Mouse (Mus musculus) thymus, postnatal 10 days (tissue): Measurements from ENCODE around the gene Tpte.
"Not testable (repeated sequence)": the region's sequence is repeated elsewhere in the genome, so short reads cannot be mapped to it uniquely, and the experiment has no call there.

Source experiments
- DNase-seq, 2 experiments: peaks; one replicate each; pipeline ENCODE4 v3.0.0; 2021; ENCODE audit warnings: low spot score in 2 of 2

Tpte gene

DNA sequence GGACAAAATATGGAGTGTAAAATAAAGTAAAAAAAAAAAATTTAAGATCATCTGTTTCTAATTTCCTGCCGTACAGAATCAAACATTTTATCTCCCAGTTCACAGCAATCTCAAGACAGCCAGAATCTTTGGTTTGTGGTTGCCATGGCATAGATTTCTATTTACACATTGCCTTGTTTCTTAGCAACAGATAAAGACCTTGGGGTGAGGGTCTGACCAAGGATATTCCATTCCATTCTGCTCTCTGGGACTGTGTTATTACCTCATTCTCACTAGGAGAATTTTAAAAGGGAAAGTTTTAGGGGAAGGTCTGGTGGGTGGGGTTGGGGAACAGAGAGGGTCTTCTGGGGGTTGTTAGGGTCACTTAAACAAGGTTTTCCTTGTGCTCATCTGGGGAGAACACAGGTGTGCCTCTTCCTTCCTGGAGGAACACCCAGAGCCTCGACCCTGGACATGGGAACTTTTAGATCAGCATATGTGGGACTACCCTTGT, at the start of gene Tpte:
Gene Tpte (plus strand): TSS at position 443 of the 493 bp plus-strand sequence.
- no peak for DNase-seq

DNA sequence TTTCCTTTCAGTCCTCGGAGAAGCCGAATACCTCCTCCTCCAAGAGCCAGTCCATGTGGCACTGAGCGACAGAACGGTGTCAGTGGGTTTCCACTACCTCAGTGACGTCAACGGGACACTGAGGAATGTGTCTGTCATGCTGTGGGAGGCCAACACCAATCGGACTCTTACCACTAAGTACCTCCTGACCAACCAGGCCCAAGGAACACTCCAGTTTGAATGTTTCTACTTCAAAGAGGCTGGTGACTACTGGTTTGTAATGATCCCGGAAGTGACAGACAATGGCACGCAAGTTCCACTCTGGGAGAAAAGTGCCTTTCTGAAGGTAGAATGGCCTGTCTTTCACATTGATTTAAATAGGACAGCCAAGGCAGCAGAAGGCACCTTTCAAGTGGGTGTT, 40.3 kb upstream of the Tpte start:
- no peak for DNase-seq

DNA sequence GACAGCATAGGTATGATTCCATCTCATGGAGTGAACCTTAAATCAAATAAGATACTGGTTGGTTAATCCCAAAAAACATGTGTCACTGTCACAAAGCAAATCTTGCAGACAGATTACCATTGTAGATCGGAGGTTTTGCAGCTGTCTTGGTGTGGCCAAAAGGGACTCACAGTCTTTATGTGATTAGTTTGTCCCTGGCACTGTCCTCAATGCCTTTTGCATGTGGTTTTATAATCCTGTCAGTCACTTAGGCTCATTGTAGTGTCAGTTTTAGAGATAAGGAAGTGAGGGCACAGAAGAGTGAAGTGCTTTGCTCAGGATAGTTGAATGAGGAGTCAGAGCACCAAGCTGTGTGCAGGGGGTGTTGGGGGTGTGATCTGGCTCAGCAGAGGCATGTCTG, 37.6 kb upstream of the Tpte start:
- DNase-seq: no peak

DNA sequence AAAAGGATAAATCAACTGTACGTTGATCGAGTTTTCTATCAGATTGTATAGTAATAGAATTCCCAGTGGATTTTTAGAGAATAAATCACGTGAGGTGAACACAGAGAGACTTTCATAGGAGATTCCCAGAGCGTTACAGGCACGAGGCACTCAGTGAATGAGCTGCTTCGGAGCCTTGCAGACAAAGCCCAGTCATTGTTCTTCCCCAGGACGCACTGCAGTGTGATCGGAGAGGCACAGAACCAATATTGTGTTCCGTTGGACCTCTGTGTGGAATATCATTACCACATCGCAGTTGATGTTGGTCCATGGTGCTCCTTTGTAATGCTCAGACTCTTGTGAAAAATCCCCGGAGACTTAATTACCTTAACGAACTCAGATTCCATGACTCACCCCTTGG, 35.3 kb upstream of the Tpte start:
- DNase-seq: no peak

DNA sequence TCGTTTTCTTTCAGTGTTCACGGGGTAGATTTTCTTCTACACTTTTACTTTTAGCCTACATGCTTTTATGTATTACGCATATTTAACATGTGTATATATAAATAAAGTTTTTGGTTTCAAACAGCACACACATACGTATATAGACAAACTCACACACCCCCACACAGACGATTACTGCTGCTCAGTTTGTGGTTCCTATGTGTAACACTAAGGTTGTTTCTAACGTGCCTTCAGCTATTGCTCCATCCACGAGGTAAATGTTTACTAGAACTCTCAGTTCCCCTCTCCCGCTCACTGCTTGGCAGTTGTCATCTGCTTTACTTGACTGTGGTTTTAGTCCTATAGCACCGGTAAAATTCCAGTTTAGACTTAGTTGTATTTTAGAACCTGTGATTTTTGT, 34.2 kb upstream of the Tpte start:
- no peak for DNase-seq

DNA sequence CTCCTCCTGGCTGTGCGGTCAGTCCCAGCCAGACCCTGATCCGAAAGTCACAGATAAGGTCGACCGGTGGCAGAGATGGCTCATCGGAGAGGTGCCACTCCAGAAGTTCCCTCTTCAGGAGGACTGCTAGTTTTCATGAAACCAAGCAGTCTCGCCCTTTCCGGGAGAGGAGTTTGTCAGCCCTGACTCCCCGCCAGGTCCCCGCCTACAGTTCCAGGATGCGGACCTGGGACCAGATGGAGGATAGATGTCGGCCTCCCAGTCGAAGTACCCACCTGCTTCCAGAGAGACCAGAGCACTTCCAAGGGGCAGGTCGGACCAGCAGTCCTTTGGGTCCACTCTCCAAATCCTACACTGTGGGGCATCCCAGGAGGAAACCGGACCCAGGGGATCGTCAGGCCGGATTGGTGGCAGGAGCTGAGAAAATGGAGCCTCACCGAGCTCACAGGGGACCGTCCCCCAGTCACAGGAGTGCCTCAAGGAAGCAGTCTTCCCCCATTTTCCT, 24.2 kb upstream of the Tpte start:
- no peak for DNase-seq

DNA sequence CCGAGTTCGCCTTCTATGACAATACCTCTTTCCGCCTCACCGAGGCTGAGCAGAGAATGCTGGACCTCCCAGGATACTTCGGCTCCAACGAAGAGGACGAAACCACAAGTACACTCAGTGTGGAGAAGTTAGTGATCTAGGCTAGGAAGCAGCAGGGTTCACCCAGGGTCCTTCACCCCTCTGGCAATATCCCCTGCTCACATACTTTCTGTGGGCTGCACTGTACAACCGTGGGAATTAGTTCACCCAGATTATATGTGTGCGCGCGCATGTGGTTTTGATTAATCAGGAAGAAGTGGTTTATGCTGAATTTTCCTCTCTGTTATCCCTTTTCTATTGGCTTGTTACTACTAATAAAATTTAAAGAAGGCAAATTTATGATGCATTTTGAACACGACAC, 23.7 kb upstream of the Tpte start:
- no peak for DNase-seq

DNA sequence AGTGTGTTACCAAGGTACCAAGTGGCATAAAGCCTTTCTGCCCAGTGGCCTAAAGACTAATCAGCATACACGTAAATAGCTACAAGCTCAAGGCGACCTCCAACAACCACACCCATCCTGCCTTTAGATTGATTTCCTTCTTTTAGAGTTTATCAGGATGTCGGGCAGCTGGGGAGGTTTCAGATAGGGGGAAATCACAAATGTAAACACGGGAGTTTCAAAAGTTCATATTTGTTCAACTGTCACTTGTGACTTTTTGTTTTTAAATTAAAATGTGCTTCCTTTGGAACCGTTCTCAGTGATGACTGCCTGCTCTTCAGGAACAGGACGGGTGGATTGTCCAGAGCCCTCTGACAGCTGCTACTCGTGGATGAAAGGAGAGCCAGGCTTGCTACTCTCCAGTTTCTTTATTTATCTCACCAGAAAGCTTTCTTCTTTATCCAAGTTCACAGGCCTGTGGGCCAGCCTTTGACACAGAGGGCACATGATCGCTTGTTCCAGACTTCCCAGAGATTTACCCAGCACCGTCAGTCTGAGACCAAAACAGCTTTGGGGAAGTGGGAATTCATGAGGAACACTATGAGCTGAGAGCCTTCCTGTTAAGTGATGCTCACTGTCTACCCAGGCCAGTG, 23.0 kb upstream of the Tpte start:
- no peak for DNase-seq

DNA sequence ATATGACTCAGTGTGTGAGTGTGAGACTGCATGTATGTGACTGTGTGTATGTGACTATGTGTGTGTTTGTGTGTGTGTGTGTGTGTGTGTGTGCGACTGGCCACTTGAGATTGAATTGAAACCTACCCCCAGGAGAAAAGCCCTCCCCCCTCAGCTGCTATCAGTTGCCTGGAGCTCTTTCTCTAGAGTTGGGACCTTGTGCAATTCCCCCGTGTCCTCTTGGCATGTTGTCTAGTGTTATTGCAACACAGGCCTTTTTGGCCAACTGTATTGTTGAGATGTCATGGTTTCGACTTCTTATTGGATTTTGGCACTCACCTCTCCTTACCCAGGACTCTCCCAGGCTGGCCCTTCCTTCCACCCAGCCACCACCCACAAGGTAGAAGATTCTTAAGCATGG, 21.0 kb upstream of the Tpte start:
- DNase-seq: no peak

DNA sequence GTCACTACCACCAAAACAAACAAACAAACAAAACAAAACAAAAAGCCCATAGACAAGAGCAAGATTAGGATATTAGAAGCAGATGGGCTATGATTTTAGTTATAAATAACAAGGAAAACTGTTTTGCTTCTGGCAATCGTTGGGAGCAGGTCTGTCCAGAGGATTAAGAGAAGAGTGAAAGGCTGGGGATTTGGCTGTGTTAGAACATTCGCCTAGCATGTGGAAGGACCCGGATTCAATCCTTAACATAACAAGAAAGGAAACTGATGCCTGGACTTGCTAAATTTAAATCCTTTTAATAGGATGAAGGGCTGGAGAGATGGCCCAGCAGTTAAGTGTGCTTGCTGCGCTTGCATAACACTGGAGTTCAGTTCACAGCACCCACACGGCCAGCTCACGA, 18.9 kb upstream of the Tpte start:
- no peak for DNase-seq

DNA sequence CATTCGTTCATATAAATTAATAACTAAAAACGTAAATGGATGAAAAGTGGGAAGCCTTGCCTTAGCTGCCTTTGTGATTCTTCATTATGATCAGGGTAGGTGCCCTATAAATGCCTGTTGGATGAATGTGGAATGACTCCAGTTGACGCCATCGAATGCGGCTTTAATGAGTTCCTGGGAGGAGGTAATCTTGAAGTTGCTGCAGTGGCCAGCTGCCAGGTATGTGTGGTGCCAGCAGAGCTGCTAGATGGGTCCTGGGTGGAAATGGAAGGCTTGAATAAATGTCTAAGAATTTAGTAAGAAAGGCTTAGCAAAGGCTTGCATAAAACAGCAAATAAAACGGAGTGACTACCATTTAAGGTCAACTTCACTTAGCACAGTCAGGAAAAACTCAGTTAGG, 18.5 kb upstream of the Tpte start:
- DNase-seq: no peak

DNA sequence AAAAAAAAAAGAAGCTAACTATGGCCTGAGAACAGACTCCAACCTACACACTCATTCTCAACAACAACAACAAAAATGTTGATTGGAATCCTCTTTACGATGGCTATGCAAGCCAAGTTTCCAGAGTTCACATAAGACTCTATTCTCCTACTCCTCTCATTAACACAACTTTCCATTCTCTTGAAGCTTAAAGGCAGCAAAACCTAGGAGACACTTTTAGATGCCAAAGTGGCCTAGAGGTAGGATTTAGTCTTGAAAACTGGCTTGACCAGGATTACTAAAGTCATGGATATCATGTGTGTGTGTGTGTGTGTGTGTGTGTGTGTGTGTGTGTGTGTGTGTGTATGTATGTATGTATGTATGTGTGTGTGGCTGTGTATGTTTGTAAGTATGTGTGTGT, 18.0 kb upstream of the Tpte start:
- no peak for DNase-seq

DNA sequence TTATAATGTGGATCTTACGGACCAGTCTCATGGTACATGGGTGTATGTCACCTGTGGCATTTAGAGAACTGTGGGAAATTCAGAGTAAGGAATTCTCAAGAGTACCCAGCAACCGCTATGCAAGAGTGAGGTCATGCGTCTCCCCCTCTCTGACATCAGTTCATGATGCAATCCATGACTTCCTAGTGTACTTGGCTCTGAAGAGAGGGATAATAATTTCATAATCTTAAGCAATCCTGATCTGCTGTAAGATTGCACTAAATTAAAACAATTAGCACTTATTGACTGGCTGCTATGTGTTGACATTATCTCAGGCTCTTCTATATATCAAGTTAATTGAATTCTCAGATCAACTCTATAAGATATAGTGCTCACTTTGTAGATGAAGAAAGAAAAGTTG, 16.4 kb upstream of the Tpte start:
- DNase-seq: no peak

DNA sequence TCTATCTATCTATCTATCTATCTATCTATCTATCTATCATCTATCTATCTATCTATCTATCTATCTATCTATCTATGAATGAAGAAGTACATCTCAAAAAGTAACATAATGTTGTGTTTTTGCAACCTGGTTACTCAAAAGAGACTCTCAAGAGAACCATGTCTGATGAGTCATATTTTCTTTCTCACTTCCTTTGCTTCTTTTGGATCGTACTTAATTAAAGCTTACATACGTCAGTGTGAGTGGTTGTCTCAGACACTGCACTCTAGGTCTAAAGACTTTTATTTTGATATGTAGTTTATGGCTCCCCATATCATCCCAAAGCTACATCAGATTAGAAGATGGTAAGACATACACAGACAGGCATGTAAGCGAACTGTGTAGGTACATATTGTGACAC, 10.1 kb upstream of the Tpte start:
- DNase-seq: no peak

DNA sequence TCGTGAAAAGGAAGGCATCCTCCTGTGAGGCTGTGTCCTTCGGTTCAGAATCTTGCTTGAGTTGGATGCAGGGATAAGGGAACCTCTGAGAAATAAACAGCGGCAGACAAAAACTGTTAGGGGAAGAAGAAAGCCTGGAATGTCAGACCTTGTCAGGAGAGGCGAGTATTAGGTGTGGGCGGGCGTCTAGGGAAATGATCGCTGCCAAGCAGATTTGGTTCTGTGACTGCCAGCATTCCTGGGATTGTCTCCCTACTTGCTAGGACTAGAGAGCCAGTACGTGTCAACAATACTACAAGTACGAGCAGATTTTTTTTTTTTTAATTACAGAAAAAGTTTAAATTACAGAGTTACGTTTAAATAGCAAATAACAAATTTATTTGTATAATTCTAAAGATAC, 8.6 kb upstream of the Tpte start:
- no peak for DNase-seq

DNA sequence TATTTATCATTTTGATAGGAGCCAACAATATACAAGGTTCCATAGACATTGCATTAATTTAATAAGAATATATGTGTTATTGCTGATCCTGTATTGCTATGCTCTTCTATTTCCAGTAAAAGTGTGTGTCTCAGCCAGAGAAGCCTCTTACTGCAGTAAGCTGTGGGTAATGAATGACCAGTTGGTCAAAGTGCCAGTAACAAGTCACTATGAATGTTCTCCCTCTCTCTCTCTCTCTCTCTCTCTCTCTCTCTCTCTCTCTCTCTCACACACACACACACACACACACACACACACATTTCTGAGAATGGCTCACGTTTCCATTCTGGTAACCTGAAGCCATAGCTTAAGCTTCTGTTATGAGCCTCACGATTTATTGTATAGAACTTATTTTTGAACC, 19.1 kb downstream of the Tpte start:
- DNase-seq: no peak

DNA sequence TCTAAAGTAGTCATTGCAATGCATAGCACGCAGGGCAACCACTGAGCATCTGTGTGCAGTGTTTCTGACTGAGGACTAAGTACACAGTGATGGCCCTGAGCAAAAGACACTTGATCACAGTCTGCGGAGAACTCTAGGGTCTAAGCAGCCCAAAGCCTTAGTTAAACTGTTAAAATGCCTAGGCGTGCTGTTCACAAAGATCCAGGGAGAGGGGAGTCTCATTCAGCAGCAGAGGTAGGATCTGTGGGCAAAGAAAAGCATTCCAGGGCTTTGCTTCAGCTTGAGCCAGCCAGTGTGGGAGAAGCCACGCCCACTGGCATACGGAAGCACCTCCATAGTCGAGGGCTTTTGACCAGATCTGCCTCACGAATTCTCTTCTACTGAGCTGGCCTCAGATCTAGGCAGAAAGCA, 19.7 kb downstream of the Tpte start:
- DNase-seq: no peak

DNA sequence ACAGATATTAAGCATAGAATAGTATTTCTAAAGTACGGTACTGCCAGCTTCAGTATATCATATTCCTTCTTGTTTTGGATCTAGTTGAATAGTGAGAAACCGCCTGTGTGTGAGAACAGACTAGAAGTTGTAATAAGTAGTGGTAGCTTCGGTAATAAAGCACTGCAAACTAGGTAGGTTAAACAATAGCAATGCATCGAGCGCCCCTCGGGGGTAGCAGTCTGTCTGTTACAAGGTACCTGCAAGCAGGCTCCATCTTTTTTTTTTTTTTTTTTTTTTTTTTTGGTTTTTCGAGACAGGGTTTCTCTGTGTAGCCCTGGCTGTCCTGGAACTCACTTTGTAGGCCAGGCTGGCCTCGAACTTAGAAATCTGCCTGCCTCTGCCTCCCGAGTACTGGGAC, 20.8 kb downstream of the Tpte start:
- DNase-seq: not testable (repeated sequence)

DNA sequence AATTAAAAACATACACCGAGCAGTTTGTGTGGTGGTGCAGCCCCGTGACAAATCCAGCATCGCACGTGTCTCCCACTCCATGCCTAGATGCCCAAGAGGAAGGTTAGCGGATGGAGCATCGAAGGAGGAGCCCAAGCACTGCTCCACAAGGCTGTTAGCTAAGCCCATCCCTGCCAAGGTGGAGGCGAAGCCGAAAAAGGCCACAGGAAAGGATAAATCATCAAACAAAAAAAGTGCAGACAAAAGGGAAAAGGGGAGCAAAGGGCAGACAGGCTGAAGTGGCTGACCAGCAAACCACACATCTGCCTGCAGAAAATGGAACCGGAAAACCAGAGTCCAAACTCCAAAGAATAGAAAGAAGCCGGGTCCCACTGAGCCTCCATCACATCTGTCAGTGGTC, 23.8 kb downstream of the Tpte start:
- no peak for DNase-seq

DNA sequence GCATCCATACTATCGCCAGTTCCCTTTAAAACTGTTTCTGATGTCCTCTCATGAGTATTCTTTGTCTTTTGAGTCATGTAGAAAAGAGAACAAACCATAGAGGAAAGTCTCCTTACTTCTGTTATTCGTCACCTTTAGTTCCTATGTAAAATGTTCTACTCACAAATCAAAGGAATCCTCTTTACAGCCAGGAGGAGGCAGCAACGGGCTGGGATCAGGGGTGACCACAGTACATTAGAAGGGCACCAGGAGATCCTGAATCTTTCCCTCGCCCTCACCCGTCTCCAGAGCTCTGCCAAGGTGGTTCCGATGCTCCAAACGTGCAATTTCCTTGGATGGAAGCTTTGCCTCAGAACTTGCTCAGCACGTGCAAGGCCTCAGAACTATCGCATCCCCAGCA, 28.2 kb downstream of the Tpte start:
- DNase-seq: no peak

DNA sequence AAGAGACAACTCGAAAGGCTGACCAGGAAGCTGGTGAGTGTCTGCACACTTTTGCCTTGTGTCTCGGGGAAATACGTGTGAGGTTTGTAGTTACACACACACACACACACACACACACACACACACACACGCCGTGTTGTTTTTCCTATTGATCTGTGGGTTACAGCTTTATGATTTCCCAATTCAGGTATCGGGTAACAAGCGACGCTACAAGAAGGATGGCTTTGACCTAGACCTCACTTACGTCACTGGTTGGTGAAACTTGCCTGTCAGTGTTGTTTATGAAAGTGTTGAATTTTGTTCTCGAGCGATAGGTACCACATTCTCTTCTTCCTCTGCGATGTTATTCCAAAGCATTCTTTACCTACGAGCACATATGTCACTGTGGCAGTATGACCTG, 52.2 kb downstream of the Tpte start:
- DNase-seq: no peak

DNA sequence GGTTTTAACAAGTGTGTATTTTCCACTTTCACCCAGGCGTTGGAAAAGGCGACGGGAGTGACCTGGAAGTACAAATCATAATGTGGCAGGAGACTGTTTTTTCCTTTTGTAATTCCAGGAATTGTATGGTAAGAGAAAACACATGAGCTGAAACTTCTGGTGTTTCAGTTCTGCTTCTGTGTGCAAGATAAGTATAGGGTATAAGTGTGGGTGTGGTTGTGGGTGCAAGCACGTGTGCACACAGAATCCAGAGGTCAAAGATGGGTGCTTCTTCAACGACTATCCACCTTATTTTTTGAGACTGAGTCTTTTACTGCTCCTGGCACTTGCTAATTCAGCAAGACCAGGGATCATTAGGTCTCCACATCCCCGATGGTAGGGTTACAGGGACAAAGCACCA, 76.1 kb downstream of the Tpte start:
- no peak for DNase-seq

DNA sequence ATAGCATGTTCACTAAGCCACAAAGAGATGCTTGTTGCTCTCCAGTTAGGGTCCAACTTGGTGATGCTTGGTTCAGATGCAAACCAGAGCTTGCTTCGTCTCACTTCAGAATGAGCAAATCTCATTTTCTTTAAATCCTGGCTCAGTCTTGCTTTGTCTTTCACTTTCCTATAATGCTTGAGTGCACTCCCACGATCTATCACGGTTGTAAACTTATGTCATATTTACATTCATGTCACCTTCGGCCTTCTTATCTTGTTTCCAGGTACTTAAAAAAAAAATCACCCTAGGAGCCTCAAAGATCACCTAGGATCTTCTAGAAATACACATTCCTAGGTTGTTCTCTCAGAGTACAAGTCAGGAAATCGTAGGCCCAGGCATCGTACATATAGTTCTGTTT, 76.6 kb downstream of the Tpte start:
- no peak for DNase-seq

DNA sequence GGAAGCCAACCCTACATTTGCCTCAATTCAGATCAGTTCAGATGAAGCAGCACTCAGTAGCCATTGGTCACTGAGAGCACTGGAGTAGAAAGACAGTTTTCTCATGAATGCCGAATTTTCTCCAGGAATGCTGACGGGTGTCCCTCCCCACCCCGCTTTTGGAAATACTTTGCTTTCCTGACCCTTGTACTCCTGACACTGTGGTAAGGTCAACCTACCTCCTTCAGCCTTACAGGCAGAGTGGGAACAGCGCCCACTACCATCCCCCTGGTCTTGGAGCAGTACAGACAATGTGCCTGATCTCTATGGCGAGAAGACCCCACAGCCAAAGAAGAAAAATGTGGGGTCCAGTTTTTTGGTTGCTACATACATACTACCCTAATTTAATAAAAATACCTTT, 93.1 kb downstream of the Tpte start:
- no peak for DNase-seq
